Mouse (Mus musculus) kidney, adult 2 months (tissue): ENCODE measurements around the gene Spred3.

Experiments
- CTCF ChIP-seq: fragments of 200-500 bp; conservative IDR thresholded peaks from 2 replicates; pipeline ENCODE4 v1.5.1; 2011; ENCODE audit warnings: low read depth, mild to moderate bottlenecking, control low read depth, low read length, moderate library complexity, mixed read lengths; ENCODE audit not compliant: insufficient read depth, insufficient read length
- POLR2A ChIP-seq: fragments of 200-500 bp; IDR thresholded peaks from one replicate; pipeline ENCODE4 v1.6.1; 2011; ENCODE audit warnings: low read depth, low read length, control low read depth

- TF ChIP-seq CTCF (no peak), POLR2A (no peak)
Measured at GRCm38 (mm10) chr7:29146625-29147367, 23.4 kb downstream of the Spred3 start.
